Mouse (Mus musculus) testis, adult 2 months (tissue): ENCODE measurements around the gene Col25a1.

Experiments
- CTCF ChIP-seq: fragments of 200-500 bp; IDR thresholded peaks from 2 replicates; pipeline ENCODE4 v1.5.1; 2012; ENCODE audit warnings: low read depth, mild to moderate bottlenecking, inconsistent platforms, low read length, moderate library complexity; ENCODE audit not compliant: control insufficient read depth, insufficient read depth, insufficient replicate concordance
- POLR2A ChIP-seq: fragments of 200-500 bp; IDR thresholded peaks from 2 replicates; pipeline ENCODE4 v1.6.1; 2012; ENCODE audit warnings: low read depth, mild to moderate bottlenecking, inconsistent platforms, low read length, moderate library complexity; ENCODE audit not compliant: control insufficient read depth

- TF ChIP-seq POLR2A (no peak), CTCF (no peak)
Observed at GRCm38 (mm10) chr3:130131201-130131600, at the start of gene Col25a1.
